Mouse (Mus musculus) kidney, postnatal 0 days (tissue): ENCODE data around the gene Siglec1. TPM values are rescaled to one million over a fixed set of nuclear protein-coding genes. Genes with fewer than 3 reads are reported as not detected.
"Not testable (repeated sequence)": the region's sequence is repeated elsewhere in the genome, so short reads cannot be mapped to it uniquely, and the experiment has no call there.

ENCODE experiments used
- ATAC-seq: fragments of 200-750 bp; cut with Nextera tagmentation; replicated peaks from 2 replicates; pipeline ENCODE4 v1.8.0; 2017; ENCODE audit warnings: low read depth, moderate number of reproducible peaks, moderate TSS enrichment, moderate library complexity; ENCODE audit not compliant: low FRiP score
- DNase-seq: peaks from one replicate; pipeline ENCODE4 v3.0.0-alpha.2; 2016; ENCODE audit warnings: low spot score
- H3K27ac ChIP-seq: fragments of 300-500 bp; sonication (generic); 2 replicates; pipeline ENCODE4 v1.5.1; 2014; ENCODE audit warnings: mild to moderate bottlenecking
- H3K27me3 ChIP-seq: fragments of 300-500 bp; sonication (generic); 2 replicates; pipeline ENCODE4 v1.6.1; 2014; ENCODE audit warnings: low read length, mixed read lengths; ENCODE audit not compliant: insufficient read depth
- H3K36me3 ChIP-seq: fragments of 300-500 bp; sonication (generic); 2 replicates; pipeline ENCODE4 v1.6.1; 2014; ENCODE audit warnings: low read length, mixed read lengths; ENCODE audit not compliant: insufficient read depth
- H3K4me1 ChIP-seq: fragments of 300-500 bp; sonication (generic); replicated peaks from 2 replicates; pipeline ENCODE4 v1.6.1; 2014; ENCODE audit warnings: antibody characterized with exemption, low read length, mixed read lengths; ENCODE audit not compliant: insufficient read depth
- H3K4me2 ChIP-seq: fragments of 300-500 bp; sonication (generic); 2 replicates; pipeline ENCODE4 v1.6.1; 2014; ENCODE audit warnings: mild to moderate bottlenecking, low read length, moderate library complexity, mixed read lengths
- H3K4me3 ChIP-seq: fragments of 300-500 bp; sonication (generic); replicated peaks from 2 replicates; pipeline ENCODE4 v1.5.1; 2014; ENCODE audit warnings: low read depth, low read length
- H3K9ac ChIP-seq: fragments of 300-500 bp; sonication (generic); 2 replicates; pipeline ENCODE4 v1.6.1; 2014; ENCODE audit warnings: low read depth, low read length
- H3K9me3 ChIP-seq: fragments of 300-500 bp; sonication (generic); replicated peaks from 2 replicates; pipeline ENCODE4 v1.6.1; 2016; ENCODE audit warnings: low read length, inconsistent platforms, mixed read lengths
- CTCF ChIP-seq: IDR thresholded peaks from 2 replicates; pipeline ENCODE4 v1.5.1; 2016; ENCODE audit warnings: antibody characterized with exemption, low read depth, mild to moderate bottlenecking, moderate library complexity
- WGBS: fragments of 180-500 bp; shearing (Covaris S2); extraction: QIAGEN DNeasy Blood & Tissue Kit; methylation state at CpG from one replicate; pipeline ENCODE4 v1.1.7; 2014; 5-methylcytosine and 5-hydroxymethylcytosine counted together
- polyA plus RNA-seq: library from polyadenylated mRNA; unstranded; fragments of >200 nt; fragmentation: Nextera tagmentation; extraction: Ambion mirVana; gene quantifications from 2 replicates; pipeline ENCODE4 v1.2.1, GENCODE M21; 2015

The Siglec1 gene
- polyA plus RNA-seq, 1 experiment from 2014 or later: 0.41 TPM

GRCm38 (mm10) chr2:131125964-131126815 is 39.6 kb upstream of the Siglec1 start:
- H3K9me3 ChIP-seq: no peaks in the 10 kb centered on the region
- H3K27ac ChIP-seq: 0 out of 2 replicates have a peak overlapping the region, but pooled peaks have one; percentile 82
- no peak overlapping the region for H3K4me3 ChIP-seq
- no peaks in the 10 kb centered on the region for H3K36me3 ChIP-seq
- no peak overlapping the region for H3K9ac ChIP-seq
- no peak for TF ChIP-seq CTCF
- 48% methylated on average over 9 of the region's 9 CpGs for WGBS
- DNase-seq: no peak
- peak overlapping the region; percentile 83 for H3K4me2 ChIP-seq
- ATAC-seq: no peak
- H3K4me1 ChIP-seq: peaks cover 17% of the 10 kb centered on the region
- H3K27me3 ChIP-seq: no peaks in the 10 kb centered on the region

DNA sequence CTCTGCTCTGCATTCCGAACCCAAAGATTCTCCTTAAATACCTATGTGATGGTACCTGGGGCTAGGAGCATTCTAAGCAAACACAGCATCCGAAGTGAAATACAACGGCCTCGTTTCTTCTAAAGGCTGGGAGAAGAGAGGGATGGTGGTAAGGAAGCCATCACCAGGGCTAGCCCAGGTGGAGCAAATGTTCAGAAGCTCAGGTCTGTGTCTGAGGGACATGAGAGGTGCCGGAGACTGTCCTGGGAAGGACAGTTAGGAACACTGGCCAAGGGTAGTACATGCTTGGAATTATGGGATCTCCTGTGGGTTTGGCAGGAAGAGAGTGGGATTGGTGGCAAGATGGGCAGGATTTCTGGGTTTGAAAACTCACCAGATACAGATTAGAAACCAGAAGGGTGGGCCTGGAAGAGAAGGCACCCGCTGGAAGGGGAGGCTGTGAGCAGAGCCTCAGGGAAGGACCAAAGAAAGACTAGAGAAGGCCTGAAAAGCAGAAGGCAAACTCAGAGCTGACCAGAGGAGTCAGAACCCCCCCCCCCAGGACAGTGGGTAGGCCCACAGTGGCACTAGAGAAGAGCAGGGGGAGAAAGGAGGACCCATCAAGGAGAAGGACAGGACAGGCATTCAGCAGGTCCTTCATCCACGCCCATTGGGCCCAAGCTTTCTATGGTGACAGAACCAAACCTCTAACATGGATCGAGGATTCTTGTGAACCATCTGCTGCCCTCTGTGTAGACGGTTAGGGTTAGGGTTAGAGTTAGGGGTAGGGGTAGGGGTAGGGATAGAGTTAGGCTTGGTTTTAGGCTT is 38.8 kb upstream of the Siglec1 start:
- no peak overlapping the region for H3K27ac ChIP-seq
- TF ChIP-seq CTCF: no peak
- H3K9ac ChIP-seq: no peak overlapping the region
- 93% methylated on average over 9 of the region's 9 CpGs for WGBS
- ATAC-seq: no peak
- H3K4me3 ChIP-seq: no peak overlapping the region
- H3K27me3 ChIP-seq: no peaks in the 10 kb centered on the region
- H3K4me1 ChIP-seq: peaks cover 17% of the 10 kb centered on the region
- no peaks in the 10 kb centered on the region for H3K9me3 ChIP-seq
- no peaks in the 10 kb centered on the region for H3K36me3 ChIP-seq
- no peak overlapping the region for H3K4me2 ChIP-seq
- no peak for DNase-seq

DNA sequence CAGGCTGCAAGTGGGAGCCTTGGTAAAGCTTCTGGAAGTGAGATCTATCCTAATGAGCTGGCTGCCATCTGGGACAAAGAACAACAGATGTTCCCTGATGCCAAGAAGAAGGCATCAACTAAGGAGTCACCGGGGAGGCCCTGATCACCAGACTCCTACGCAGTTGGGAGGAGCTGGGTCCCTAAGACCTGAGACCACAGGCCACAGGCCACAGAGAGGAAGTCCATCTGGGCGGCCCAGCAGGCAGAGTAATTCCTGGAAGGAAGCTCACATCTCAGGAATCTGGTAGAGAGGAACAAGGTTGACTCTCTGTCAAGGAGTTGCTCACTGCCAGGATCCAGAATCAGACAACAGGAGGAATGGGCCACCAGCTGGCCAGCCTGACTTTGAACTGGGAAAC is 37.6 kb upstream of the Siglec1 start:
- no peaks in the 10 kb centered on the region for H3K36me3 ChIP-seq
- no peak for ATAC-seq
- 49% methylated on average over 3 of the region's 3 CpGs for WGBS
- H3K27ac ChIP-seq: no peak overlapping the region
- H3K4me2 ChIP-seq: no peak overlapping the region
- DNase-seq: no peak
- H3K9me3 ChIP-seq: no peaks in the 10 kb centered on the region
- no peak overlapping the region for H3K9ac ChIP-seq
- no peaks in the 10 kb centered on the region for H3K27me3 ChIP-seq
- H3K4me3 ChIP-seq: no peak overlapping the region
- TF ChIP-seq CTCF: no peak
- H3K4me1 ChIP-seq: peaks cover 17% of the 10 kb centered on the region

GRCm38 (mm10) chr2:131118968-131119574 is 32.5 kb upstream of the Siglec1 start:
- Histone ChIP-seq H3K9ac (no peak overlapping the region), H3K27me3 (no peaks in the 10 kb centered on the region), H3K4me2 (no peak overlapping the region), H3K4me1 (no peaks in the 10 kb centered on the region), H3K4me3 (no peak overlapping the region), H3K36me3 (no peaks in the 10 kb centered on the region), H3K27ac (no peak overlapping the region), H3K9me3 (no peaks in the 10 kb centered on the region)
- TF ChIP-seq CTCF: no peak
- DNase-seq: peak; percentile 84
- 77% methylated on average over 2 of the region's 2 CpGs for WGBS
- ATAC-seq: peak; percentile 63; the same call in 1 of the 2 replicates

GRCm38 (mm10) chr2:131105989-131106388 is 19.4 kb upstream of the Siglec1 start:
- WGBS: 89% methylated on average over 5 of the region's 5 CpGs
- H3K4me2 ChIP-seq: no peak overlapping the region
- no peak overlapping the region for H3K4me3 ChIP-seq
- H3K9ac ChIP-seq: no peak overlapping the region
- no peaks in the 10 kb centered on the region for H3K27me3 ChIP-seq
- H3K27ac ChIP-seq: no peak overlapping the region
- no peak for ATAC-seq
- no peaks in the 10 kb centered on the region for H3K9me3 ChIP-seq
- no peaks in the 10 kb centered on the region for H3K36me3 ChIP-seq
- H3K4me1 ChIP-seq: no peaks in the 10 kb centered on the region
- TF ChIP-seq CTCF: no peak
- no peak for DNase-seq

GRCm38 (mm10) chr2:131105061-131105460 is 18.5 kb upstream of the Siglec1 start:
- H3K4me1 ChIP-seq, H3K27ac ChIP-seq, H3K36me3 ChIP-seq, H3K9ac ChIP-seq, H3K27me3 ChIP-seq, H3K4me2 ChIP-seq, H3K9me3 ChIP-seq, H3K4me3 ChIP-seq, DNase-seq, ATAC-seq: not testable (repeated sequence)
- whole genome bisulfite sequencing: 67% methylated on average over 4 of the region's 4 CpGs
